Mouse (Mus musculus) left cerebral cortex, postnatal 36 days (tissue): ENCODE data around the gene Gm28043. TPM values are rescaled to one million over a fixed set of nuclear protein-coding genes. Genes with fewer than 3 reads are reported as not detected.
"Not testable (repeated sequence)": the region's sequence is repeated elsewhere in the genome, so short reads cannot be mapped to it uniquely, and the experiment has no call there.

Experiments
- DNase-seq, 2 experiments: peaks; one replicate each; pipeline ENCODE4 v3.0.0; 2021 to 2022; ENCODE audit warnings: low spot score in 2 of 2, mixed read lengths in 1 of 2
- intact Hi-C: fragments of 180-260 bp; cut with DNase I; formaldehyde crosslinking; loops from one replicate; pipeline ENCODE4 v1.15.1; 2025
- total RNA-seq, 2 experiments: library from RNA; stranded (reverse); gene quantifications; 2 replicates each; pipeline ENCODE4 v1.2.3; 2021

Gm28043 gene
- total RNA-seq, 2 experiments from 2014 or later: 3.2 to 5.4 TPM

- DNase-seq: no peak
- intact Hi-C loops: loop anchor here (2.0 kb wide), 1 partner anchor 177 kb away; no protein-coding TSS in a partner anchor
Observed at GRCm38 (mm10) chr17:29705881-29706280, 91.2 kb downstream of the Gm28043 start.

- DNase-seq: no peak
- intact Hi-C loops: no loop called here
Observed at GRCm38 (mm10) chr17:29706981-29707545, 92.4 kb downstream of the Gm28043 start.

GRCm38 (mm10) chr17:29708783-29709182 lies 94.1 kb downstream of the Gm28043 start:
- intact Hi-C loops: no loop called here

GRCm38 (mm10) chr17:29710562-29711044 lies 95.9 kb downstream of the Gm28043 start:
- intact Hi-C loops: no loop called here
- DNase-seq: peak in 1 of 2 experiments; percentile 27

More at GRCm38 (mm10) chr17:29708783-29709182, 94.1 kb downstream of the Gm28043 start:
- no peak for DNase-seq

- no peak for DNase-seq
- intact Hi-C loops: no loop called here
Observed at GRCm38 (mm10) chr17:29711076-29711744, 96.5 kb downstream of the Gm28043 start.

GRCm38 (mm10) chr17:29711745-29712431 lies 97.2 kb downstream of the Gm28043 start:
- intact Hi-C loops: no loop called here
- no peak for DNase-seq

GRCm38 (mm10) chr17:29712565-29712964 lies 97.9 kb downstream of the Gm28043 start:
- no peak for DNase-seq
- intact Hi-C loops: no loop called here

- intact Hi-C loops, DNase-seq: not testable (repeated sequence)
Observed at GRCm38 (mm10) chr17:29713734-29714133, 99.1 kb downstream of the Gm28043 start.

GRCm38 (mm10) chr17:29716732-29717445 lies 102.2 kb downstream of the Gm28043 start, which contains the start of gene Ccdc167:
Gene Ccdc167, minus strand, starts transcription at chr17:29717044.
- intact Hi-C loops: no loop called here
- peak; percentile 95 to 98 for DNase-seq

GRCm38 (mm10) chr17:29718660-29719059 lies 104.0 kb downstream of the Gm28043 start:
- no peak for DNase-seq
- intact Hi-C loops: no loop called here

GRCm38 (mm10) chr17:29719628-29720575 lies 105.2 kb downstream of the Gm28043 start:
- intact Hi-C loops: no loop called here
- DNase-seq: no peak

- DNase-seq: no peak
- intact Hi-C loops: no loop called here
Observed at GRCm38 (mm10) chr17:29720755-29721365, 106.2 kb downstream of the Gm28043 start.

- intact Hi-C loops: no loop called here
- no peak for DNase-seq
Observed at GRCm38 (mm10) chr17:29724610-29725009, 109.9 kb downstream of the Gm28043 start.

GRCm38 (mm10) chr17:29725027-29725620 lies 110.4 kb downstream of the Gm28043 start:
- intact Hi-C loops: no loop called here
- no peak for DNase-seq

- DNase-seq: no peak
- intact Hi-C loops: no loop called here
Observed at GRCm38 (mm10) chr17:29728082-29728481, 113.4 kb downstream of the Gm28043 start.

GRCm38 (mm10) chr17:29730510-29731265 lies 116.0 kb downstream of the Gm28043 start:
- intact Hi-C loops: no loop called here
- DNase-seq: no peak

- intact Hi-C loops: no loop called here
- DNase-seq: no peak
Observed at GRCm38 (mm10) chr17:29731266-29731952, 116.7 kb downstream of the Gm28043 start.
